Mouse (Mus musculus) frontal cortex, postnatal 10 days (tissue): ENCODE measurements around the gene Dmwd.
"Not testable (repeated sequence)": the region's sequence is repeated elsewhere in the genome, so short reads cannot be mapped to it uniquely, and the experiment has no call there.

ENCODE experiments used
- DNase-seq, 2 experiments: peaks; one replicate each; pipeline ENCODE4 v3.0.0; 2022; ENCODE audit warnings: low spot score in 2 of 2, mixed read lengths in 1 of 2

Dmwd gene

DNA sequence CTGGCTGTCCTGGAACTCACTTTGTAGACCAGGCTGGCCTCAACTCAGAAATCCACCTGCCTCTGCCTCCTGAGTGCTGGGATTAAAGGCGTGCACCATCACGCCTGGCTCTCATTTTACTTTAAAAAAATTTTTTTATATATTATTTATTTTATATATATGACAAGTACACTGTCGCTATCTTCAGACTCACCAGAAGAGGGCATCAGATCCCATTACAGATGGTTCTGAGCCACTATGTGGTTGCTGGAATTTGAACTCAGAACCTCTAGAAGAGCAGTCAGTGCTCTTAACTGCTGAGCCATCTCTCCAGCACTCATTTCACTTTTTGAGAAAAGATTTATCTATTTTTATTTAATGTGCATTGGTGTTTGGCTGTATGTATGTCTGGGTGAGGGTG, 5.0 kb upstream of the Dmwd start:
- not testable (repeated sequence) for DNase-seq

DNA sequence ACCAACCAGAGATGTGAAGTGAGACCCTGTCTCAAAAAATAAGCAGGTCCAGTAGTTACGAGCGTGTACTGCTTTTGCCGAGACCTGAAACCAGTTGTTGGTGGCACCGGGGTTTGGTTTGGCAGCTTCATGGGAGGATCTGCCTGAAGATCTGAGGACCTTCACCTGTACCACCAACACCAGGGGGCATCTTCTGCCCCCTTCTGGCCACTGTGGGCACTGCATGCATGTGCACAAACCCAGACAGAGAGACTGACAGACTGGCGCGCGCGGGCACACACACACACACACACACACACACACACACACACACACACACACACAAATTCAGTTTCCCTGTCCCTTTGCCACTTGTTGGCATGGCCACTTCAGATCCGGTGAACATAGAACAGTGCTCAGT, 2.5 kb upstream of the Dmwd start:
- DNase-seq: peak in 1 of 2 experiments; percentile 3

GRCm38 (mm10) chr7:19074494-19074893, 1.5 kb upstream of the Dmwd start:
- DNase-seq: peak in 1 of 2 experiments; percentile 2

- no peak for DNase-seq
These were observed 796 bp upstream of the Dmwd start for GRCm38 (mm10) chr7:19075231-19075630.

DNA sequence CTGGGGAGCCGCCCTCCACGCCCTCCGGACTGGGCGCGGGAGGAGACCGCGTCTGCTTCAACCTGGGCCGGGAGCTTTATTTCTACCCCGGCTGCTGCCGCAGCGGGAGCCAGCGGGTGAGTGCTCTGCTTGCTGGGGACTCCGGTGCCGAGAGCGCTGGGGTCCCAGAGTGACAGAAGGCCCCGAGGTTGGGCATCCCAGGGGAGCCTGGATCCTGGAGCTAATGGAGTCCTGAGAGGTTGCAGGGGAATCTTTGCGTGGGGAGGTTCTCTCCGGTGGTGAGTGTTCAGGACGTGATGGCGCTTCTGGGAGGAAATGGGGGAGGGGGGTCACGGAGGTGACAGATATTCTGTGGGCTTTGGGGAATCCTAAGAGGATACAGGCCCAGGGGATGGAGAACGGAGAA, 562 bp downstream of the Dmwd start:
- DNase-seq: no peak

GRCm38 (mm10) chr7:19077761-19078160, 1.7 kb downstream of the Dmwd start:
- DNase-seq: no peak

- DNase-seq: no peak
These were observed 2.7 kb downstream of the Dmwd start for GRCm38 (mm10) chr7:19078732-19079131.

- DNase-seq: no peak
These were observed 4.5 kb downstream of the Dmwd start for GRCm38 (mm10) chr7:19080451-19080950.

DNA sequence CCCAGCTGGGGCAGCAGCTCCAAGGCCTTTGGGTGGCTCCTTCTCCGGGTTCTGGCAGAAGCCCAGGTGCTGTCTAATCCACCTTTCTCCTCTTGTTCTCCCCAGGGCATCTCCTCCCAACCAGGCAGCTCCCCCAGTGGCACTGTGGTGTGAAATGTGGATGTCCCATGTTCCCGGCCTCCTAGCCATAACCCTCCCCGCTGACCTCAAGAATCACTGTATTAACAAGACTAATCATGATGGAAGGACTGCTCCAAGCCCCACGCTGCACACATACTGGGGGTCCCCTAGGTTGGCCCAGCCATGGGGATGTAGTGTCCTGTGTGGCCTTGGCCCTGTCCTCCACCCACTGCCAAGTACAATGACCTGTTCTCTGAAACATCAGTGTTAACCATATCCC, 6.1 kb downstream of the Dmwd start:
- DNase-seq: no peak

- no peak for DNase-seq
These were observed 7.1 kb downstream of the Dmwd start for GRCm38 (mm10) chr7:19083096-19083495.

DNA sequence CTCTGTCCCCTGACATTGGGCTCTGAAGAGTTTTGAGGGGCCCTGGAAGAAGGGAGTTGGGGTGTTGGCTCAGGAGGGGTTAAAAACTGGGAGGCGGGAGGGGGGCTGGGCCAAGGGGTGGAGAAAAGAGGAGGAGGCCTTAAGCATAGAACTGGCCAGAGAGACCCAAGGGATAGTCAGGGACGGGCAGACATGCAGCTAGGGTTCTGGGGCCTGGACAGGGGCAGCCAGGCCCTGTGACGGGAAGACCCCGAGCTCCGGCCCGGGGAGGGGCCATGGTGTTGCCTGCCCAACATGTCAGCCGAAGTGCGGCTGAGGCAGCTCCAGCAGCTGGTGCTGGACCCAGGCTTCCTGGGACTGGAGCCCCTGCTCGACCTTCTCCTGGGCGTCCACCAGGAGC, 7.7 kb downstream of the Dmwd start, which contains the start of gene Dmpk:
Gene Dmpk (plus strand): TSS at position 149 of the 400 bp plus-strand sequence.
- DNase-seq: no peak

GRCm38 (mm10) chr7:19084277-19084771, 8.3 kb downstream of the Dmwd start:
- no peak for DNase-seq

DNA sequence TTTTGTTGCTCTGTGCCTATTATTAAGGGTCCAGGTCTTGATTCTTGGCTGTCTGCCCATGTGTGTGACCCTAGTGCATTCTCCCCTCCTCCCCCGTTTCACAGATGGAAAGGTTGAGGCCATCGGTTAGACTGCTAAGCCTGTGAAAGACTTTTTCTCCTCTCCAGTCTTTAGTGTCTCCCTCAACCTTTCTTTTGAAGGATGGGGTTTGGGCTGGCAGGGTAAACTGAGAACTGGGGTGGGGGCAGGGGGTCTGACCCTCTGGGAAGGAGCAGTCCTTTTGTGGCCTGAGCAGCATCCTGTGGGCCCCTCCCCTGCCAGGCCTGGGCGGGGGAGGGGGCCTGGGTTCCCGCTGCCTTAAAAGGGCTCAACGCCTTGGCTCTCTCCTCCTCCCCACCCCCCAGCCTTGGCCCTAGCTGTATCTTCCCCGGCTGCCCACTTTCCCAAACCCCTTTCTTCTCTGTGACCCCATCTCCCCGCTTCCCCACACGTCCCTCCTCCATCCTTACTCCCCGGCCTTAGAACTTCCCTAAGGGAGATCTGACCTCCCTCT, 9.0 kb downstream of the Dmwd start:
- no peak for DNase-seq

- DNase-seq: no peak
These were observed 9.5 kb downstream of the Dmwd start for GRCm38 (mm10) chr7:19085495-19085894.

GRCm38 (mm10) chr7:19086042-19086441, 10.0 kb downstream of the Dmwd start:
- no peak for DNase-seq

- DNase-seq: no peak
These were observed 10.7 kb downstream of the Dmwd start for GRCm38 (mm10) chr7:19086760-19087159.

DNA sequence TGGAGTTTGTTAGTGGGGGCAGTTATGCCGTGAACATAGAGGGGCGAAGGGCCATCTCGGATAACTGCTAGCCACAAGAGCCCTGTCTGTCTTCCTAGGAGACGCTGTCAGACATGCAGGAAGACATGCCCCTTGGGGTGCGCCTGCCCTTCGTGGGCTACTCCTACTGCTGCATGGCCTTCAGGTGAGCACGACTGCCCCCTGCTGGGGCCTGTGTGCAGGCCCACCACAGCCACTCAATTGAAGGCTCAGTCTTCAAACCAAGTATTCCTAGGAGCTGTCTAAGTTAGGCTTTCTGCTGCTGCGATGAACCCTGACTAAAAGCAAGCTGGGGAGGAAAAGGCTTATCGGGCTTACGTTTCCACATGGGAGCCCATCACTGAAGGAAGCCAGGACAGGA, 12.8 kb downstream of the Dmwd start:
- peak in 1 of 2 experiments; percentile 49 for DNase-seq

GRCm38 (mm10) chr7:19091913-19092312, 15.9 kb downstream of the Dmwd start:
- no peak for DNase-seq

DNA sequence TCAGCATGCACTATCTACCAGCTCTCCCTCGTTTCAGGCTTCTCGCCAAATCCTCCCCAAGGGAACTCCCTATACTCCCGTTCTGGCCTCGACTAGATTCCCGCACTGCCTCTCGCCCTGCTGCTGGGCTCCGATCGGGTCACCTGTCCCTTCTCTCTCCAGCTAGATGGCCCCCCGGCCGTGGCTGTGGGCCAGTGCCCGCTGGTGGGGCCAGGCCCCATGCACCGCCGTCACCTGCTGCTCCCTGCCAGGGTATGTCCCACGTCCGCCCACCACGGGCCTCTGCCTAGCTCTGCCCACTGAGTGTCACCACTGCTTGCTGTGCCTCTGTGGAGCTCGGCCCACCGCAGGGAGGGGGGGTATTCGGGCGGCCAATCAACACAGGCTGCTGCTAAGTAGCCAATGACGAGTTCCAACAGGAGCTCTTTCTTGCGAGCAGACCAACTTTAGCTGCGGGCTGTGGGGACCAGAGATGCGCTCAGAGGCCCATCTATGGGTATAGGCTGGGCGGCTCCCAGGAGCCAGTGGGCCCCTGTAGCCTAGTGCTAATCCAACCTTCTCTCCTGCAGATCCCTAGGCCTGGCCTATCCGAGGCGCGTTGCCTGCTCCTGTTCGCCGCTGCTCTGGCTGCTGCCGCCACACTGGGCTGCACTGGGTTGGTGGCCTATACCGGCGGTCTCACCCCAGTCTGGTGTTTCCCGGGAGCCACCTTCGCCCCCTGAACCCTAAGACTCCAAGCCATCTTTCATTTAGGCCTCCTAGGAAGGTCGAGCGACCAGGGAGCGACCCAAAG, 16.6 kb downstream of the Dmwd start:
- peak in 1 of 2 experiments; percentile 58 for DNase-seq

DNA sequence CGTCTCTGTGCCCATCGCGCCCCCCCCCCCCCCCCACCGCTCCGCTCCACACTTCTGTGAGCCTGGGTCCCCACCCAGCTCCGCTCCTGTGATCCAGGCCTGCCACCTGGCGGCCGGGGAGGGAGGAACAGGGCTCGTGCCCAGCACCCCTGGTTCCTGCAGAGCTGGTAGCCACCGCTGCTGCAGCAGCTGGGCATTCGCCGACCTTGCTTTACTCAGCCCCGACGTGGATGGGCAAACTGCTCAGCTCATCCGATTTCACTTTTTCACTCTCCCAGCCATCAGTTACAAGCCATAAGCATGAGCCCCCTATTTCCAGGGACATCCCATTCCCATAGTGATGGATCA, 17.1 kb downstream of the Dmwd start:
- peak in 1 of 2 experiments; percentile 79 for DNase-seq

GRCm38 (mm10) chr7:19093537-19094385, 17.7 kb downstream of the Dmwd start:
- peak; percentile 87 to 89 for DNase-seq

DNA sequence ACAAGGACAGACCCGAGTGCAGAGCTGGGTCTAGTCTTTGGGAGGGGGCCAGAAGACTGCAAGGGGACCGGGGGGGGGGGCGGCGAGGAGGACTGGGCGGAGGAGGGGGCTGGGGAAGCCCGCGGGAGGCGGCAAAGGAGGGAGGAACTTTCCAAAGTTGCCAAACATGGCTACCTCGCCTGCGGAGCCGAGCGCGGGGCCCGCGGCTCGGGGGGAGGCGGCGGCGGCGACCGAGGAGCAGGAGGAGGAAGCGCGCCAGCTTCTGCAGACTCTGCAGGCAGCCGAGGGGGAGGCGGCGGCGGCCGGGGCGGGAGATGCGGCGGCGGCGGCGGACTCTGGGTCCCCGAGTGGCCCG, 18.4 kb downstream of the Dmwd start, which contains the start of gene Six5:
Gene Six5 (plus strand): TSS at position 124 of the 355 bp plus-strand sequence.
- no peak for DNase-seq
